Mouse (Mus musculus): ENCODE results near the gene Cmss1. TPM values are rescaled to one million over a fixed set of nuclear protein-coding genes. Genes with fewer than 3 reads are reported as not detected.
A peak's percentile ranks its signal among the peaks of the same experiment; 100 is the strongest.

Gene Cmss1
- polyA plus RNA-seq, 1 experiment from 2014 or later: 41.0 TPM

- WGBS: 86% methylated on average over 9 of the region's 9 CpGs
- H3K4me3 ChIP-seq (ENCODE audit: low read depth, low read length): no peak overlapping the region
These were observed 189.6 kb downstream of the Cmss1 start for GRCm38 (mm10) chr16:57417017-57417416.

GRCm38 (mm10) chr16:57416049-57416448 is 190.6 kb downstream of the Cmss1 start:
- Histone ChIP-seq H3K27me3 (replicated peaks; ENCODE audit: control insufficient read depth, insufficient read depth, low read length) (no peaks in the 10 kb centered on the region), H3K9ac (ENCODE audit: low read length) (no peak overlapping the region), H3K4me2 (ENCODE audit: low read length) (no peak overlapping the region), H3K4me3 (ENCODE audit: low read depth, low read length) (no peak overlapping the region), H3K27ac (ENCODE audit: low read depth, low read length) (no peak overlapping the region), H3K9me3 (replicated peaks; ENCODE audit: control insufficient read depth, low read length) (no peaks in the 10 kb centered on the region), H3K36me3 (ENCODE audit: control insufficient read depth, insufficient read depth, low read length) (no peaks in the 10 kb centered on the region), H3K4me1 (ENCODE audit: control insufficient read depth, insufficient read depth, low read length) (no peaks in the 10 kb centered on the region)
- ATAC-seq (peak; percentile 34; the same call in 1 of the 2 replicates), DNase-seq (ENCODE audit: low spot score) (no peak)
- 62% methylated on average over 2 of the region's 2 CpGs for WGBS

More at GRCm38 (mm10) chr16:57417017-57417416, 189.6 kb downstream of the Cmss1 start:
- H3K36me3 ChIP-seq (ENCODE audit: control insufficient read depth, insufficient read depth, low read length): no peaks in the 10 kb centered on the region
- no peaks in the 10 kb centered on the region for H3K4me1 ChIP-seq (ENCODE audit: control insufficient read depth, insufficient read depth, low read length)
- no peaks in the 10 kb centered on the region for H3K27me3 ChIP-seq (replicated peaks; ENCODE audit: control insufficient read depth, insufficient read depth, low read length)
- DNase-seq (ENCODE audit: low spot score) (no peak), ATAC-seq (no peak)
- no peak overlapping the region for H3K9ac ChIP-seq (ENCODE audit: low read length)
- H3K4me2 ChIP-seq (ENCODE audit: low read length): no peak overlapping the region
- H3K27ac ChIP-seq (ENCODE audit: low read depth, low read length): no peak overlapping the region
- H3K9me3 ChIP-seq (replicated peaks; ENCODE audit: control insufficient read depth, low read length): no peaks in the 10 kb centered on the region

GRCm38 (mm10) chr16:57412766-57413165 is 193.9 kb downstream of the Cmss1 start:
- H3K4me1 ChIP-seq (ENCODE audit: control insufficient read depth, insufficient read depth, low read length): no peaks in the 10 kb centered on the region
- no peak for ATAC-seq
- no peak overlapping the region for H3K4me3 ChIP-seq (ENCODE audit: low read depth, low read length)
- H3K27ac ChIP-seq (ENCODE audit: low read depth, low read length): no peak overlapping the region
- no peaks in the 10 kb centered on the region for H3K36me3 ChIP-seq (ENCODE audit: control insufficient read depth, insufficient read depth, low read length)
- no peak for DNase-seq (ENCODE audit: low spot score)
- no peaks in the 10 kb centered on the region for H3K9me3 ChIP-seq (replicated peaks; ENCODE audit: control insufficient read depth, low read length)
- H3K4me2 ChIP-seq (ENCODE audit: low read length): no peak overlapping the region
- 69% methylated on average over 4 of the region's 4 CpGs for WGBS
- no peaks in the 10 kb centered on the region for H3K27me3 ChIP-seq (replicated peaks; ENCODE audit: control insufficient read depth, insufficient read depth, low read length)
- no peak overlapping the region for H3K9ac ChIP-seq (ENCODE audit: low read length)

GRCm38 (mm10) chr16:57403825-57404224 is 202.8 kb downstream of the Cmss1 start:
- Histone ChIP-seq H3K9ac (ENCODE audit: low read length) (no peak overlapping the region), H3K4me3 (ENCODE audit: low read depth, low read length) (no peak overlapping the region), H3K36me3 (ENCODE audit: control insufficient read depth, insufficient read depth, low read length) (no peaks in the 10 kb centered on the region), H3K4me2 (ENCODE audit: low read length) (no peak overlapping the region), H3K27me3 (replicated peaks; ENCODE audit: control insufficient read depth, insufficient read depth, low read length) (no peaks in the 10 kb centered on the region), H3K9me3 (replicated peaks; ENCODE audit: control insufficient read depth, low read length) (no peaks in the 10 kb centered on the region), H3K4me1 (ENCODE audit: control insufficient read depth, insufficient read depth, low read length) (no peaks in the 10 kb centered on the region), H3K27ac (ENCODE audit: low read depth, low read length) (no peak overlapping the region)
- WGBS: 87% methylated on average over 5 of the region's 5 CpGs
- ATAC-seq (no peak), DNase-seq (ENCODE audit: low spot score) (no peak)

GRCm38 (mm10) chr16:57402910-57403309 is 203.8 kb downstream of the Cmss1 start:
- Histone ChIP-seq H3K4me1 (ENCODE audit: control insufficient read depth, insufficient read depth, low read length) (no peaks in the 10 kb centered on the region), H3K4me2 (ENCODE audit: low read length) (no peak overlapping the region), H3K9ac (ENCODE audit: low read length) (no peak overlapping the region), H3K36me3 (ENCODE audit: control insufficient read depth, insufficient read depth, low read length) (no peaks in the 10 kb centered on the region), H3K27ac (ENCODE audit: low read depth, low read length) (no peak overlapping the region), H3K4me3 (ENCODE audit: low read depth, low read length) (no peak overlapping the region), H3K9me3 (replicated peaks; ENCODE audit: control insufficient read depth, low read length) (no peaks in the 10 kb centered on the region), H3K27me3 (replicated peaks; ENCODE audit: control insufficient read depth, insufficient read depth, low read length) (no peaks in the 10 kb centered on the region)
- ATAC-seq (no peak), DNase-seq (ENCODE audit: low spot score) (no peak)
- 86% methylated on average over 4 of the region's 4 CpGs for WGBS

- no peak overlapping the region for H3K4me2 ChIP-seq (ENCODE audit: low read length)
- no peaks in the 10 kb centered on the region for H3K36me3 ChIP-seq (ENCODE audit: control insufficient read depth, insufficient read depth, low read length)
- no peak overlapping the region for H3K27ac ChIP-seq (ENCODE audit: low read depth, low read length)
- no peak overlapping the region for H3K9ac ChIP-seq (ENCODE audit: low read length)
- H3K27me3 ChIP-seq (replicated peaks; ENCODE audit: control insufficient read depth, insufficient read depth, low read length): no peaks in the 10 kb centered on the region
- 62% methylated on average over 6 of the region's 6 CpGs for WGBS
- DNase-seq (ENCODE audit: low spot score) (no peak), ATAC-seq (no peak)
- no peaks in the 10 kb centered on the region for H3K9me3 ChIP-seq (replicated peaks; ENCODE audit: control insufficient read depth, low read length)
- no peak overlapping the region for H3K4me3 ChIP-seq (ENCODE audit: low read depth, low read length)
- no peaks in the 10 kb centered on the region for H3K4me1 ChIP-seq (ENCODE audit: control insufficient read depth, insufficient read depth, low read length)
These were observed 205.0 kb downstream of the Cmss1 start for GRCm38 (mm10) chr16:57401702-57402101.

- Histone ChIP-seq H3K4me2 (ENCODE audit: low read length) (no peak overlapping the region), H3K9ac (ENCODE audit: low read length) (no peak overlapping the region), H3K27ac (ENCODE audit: low read depth, low read length) (no peak overlapping the region), H3K9me3 (replicated peaks; ENCODE audit: control insufficient read depth, low read length) (no peaks in the 10 kb centered on the region), H3K36me3 (ENCODE audit: control insufficient read depth, insufficient read depth, low read length) (no peaks in the 10 kb centered on the region), H3K27me3 (replicated peaks; ENCODE audit: control insufficient read depth, insufficient read depth, low read length) (no peaks in the 10 kb centered on the region), H3K4me1 (ENCODE audit: control insufficient read depth, insufficient read depth, low read length) (no peaks in the 10 kb centered on the region), H3K4me3 (ENCODE audit: low read depth, low read length) (no peak overlapping the region)
- WGBS: 86% methylated on average over 10 of the region's 10 CpGs
- DNase-seq (ENCODE audit: low spot score) (no peak), ATAC-seq (no peak)
These were observed 207.1 kb downstream of the Cmss1 start for GRCm38 (mm10) chr16:57399566-57399965.

- peak; percentile 49 for ATAC-seq
- WGBS: 52% methylated on average over 18 of the region's 18 CpGs
These were observed 208.1 kb downstream of the Cmss1 start for GRCm38 (mm10) chr16:57398387-57399214.

GRCm38 (mm10) chr16:57397845-57398244 is 208.8 kb downstream of the Cmss1 start:
- no peaks in the 10 kb centered on the region for H3K27me3 ChIP-seq (replicated peaks; ENCODE audit: control insufficient read depth, insufficient read depth, low read length)
- H3K9ac ChIP-seq (ENCODE audit: low read length): no peak overlapping the region
- H3K9me3 ChIP-seq (replicated peaks; ENCODE audit: control insufficient read depth, low read length): no peaks in the 10 kb centered on the region
- H3K36me3 ChIP-seq (ENCODE audit: control insufficient read depth, insufficient read depth, low read length): no peaks in the 10 kb centered on the region
- 80% methylated on average over 6 of the region's 6 CpGs for WGBS
- H3K4me1 ChIP-seq (ENCODE audit: control insufficient read depth, insufficient read depth, low read length): no peaks in the 10 kb centered on the region
- ATAC-seq: 0 out of 2 replicates have a peak, but pooled peaks have one; percentile 35
- no peak for DNase-seq (ENCODE audit: low spot score)
- no peak overlapping the region for H3K27ac ChIP-seq (ENCODE audit: low read depth, low read length)
- no peak overlapping the region for H3K4me2 ChIP-seq (ENCODE audit: low read length)
- H3K4me3 ChIP-seq (ENCODE audit: low read depth, low read length): no peak overlapping the region

More at GRCm38 (mm10) chr16:57398387-57399214, 208.1 kb downstream of the Cmss1 start:
- H3K27me3 ChIP-seq (replicated peaks; ENCODE audit: control insufficient read depth, insufficient read depth, low read length): no peaks in the 10 kb centered on the region
- no peaks in the 10 kb centered on the region for H3K4me1 ChIP-seq (ENCODE audit: control insufficient read depth, insufficient read depth, low read length)
- H3K9ac ChIP-seq (ENCODE audit: low read length): no peak overlapping the region
- H3K4me2 ChIP-seq (ENCODE audit: low read length): no peak overlapping the region
- H3K9me3 ChIP-seq (replicated peaks; ENCODE audit: control insufficient read depth, low read length): no peaks in the 10 kb centered on the region
- no peak overlapping the region for H3K27ac ChIP-seq (ENCODE audit: low read depth, low read length)
- DNase-seq (ENCODE audit: low spot score): peak; percentile 84
- no peak overlapping the region for H3K4me3 ChIP-seq (ENCODE audit: low read depth, low read length)
- no peaks in the 10 kb centered on the region for H3K36me3 ChIP-seq (ENCODE audit: control insufficient read depth, insufficient read depth, low read length)
